Mouse (Mus musculus) G1E-ER4 (cell line): ENCODE data around the gene Pinlyp. TPM values are rescaled to one million over a fixed set of nuclear protein-coding genes. Genes with fewer than 3 reads are reported as not detected.

Experiments used
- GATA1 ChIP-seq: IDR thresholded peaks from one replicate; pipeline ENCODE4 v1.8.0; 2012; ENCODE audit warnings: low read length, inconsistent platforms
- polyA plus RNA-seq: library from polyadenylated mRNA; stranded (reverse); fragments of >175 nt; gene quantifications from 2 replicates; pipeline ENCODE4 v1.2.3, GENCODE M21; 2012

The Pinlyp gene
- not detected in 2 replicates for polyA plus RNA-seq

- TF ChIP-seq GATA1, result no peak
These were observed at the start of gene Pinlyp, which contains the start of gene Xrcc1 for GRCm38 (mm10) chr7:24546068-24546614. TSS of gene Pinlyp (minus strand) at chr7:24546118. TSS of gene Xrcc1 (plus strand) at chr7:24546289.

- TF ChIP-seq GATA1, result no peak
These were observed 49.5 kb upstream of the Pinlyp start for GRCm38 (mm10) chr7:24595464-24595863.

GRCm38 (mm10) chr7:24594309-24594803 lies 48.4 kb upstream of the Pinlyp start:
- TF ChIP-seq GATA1, result no peak

GRCm38 (mm10) chr7:24593621-24594308 lies 47.8 kb upstream of the Pinlyp start:
- TF ChIP-seq GATA1, result no peak

GRCm38 (mm10) chr7:24592781-24593180 lies 46.9 kb upstream of the Pinlyp start:
- no peak for TF ChIP-seq GATA1

- no peak for TF ChIP-seq GATA1
These were observed 46.2 kb upstream of the Pinlyp start for GRCm38 (mm10) chr7:24592163-24592562.

GRCm38 (mm10) chr7:24591735-24592134 lies 45.8 kb upstream of the Pinlyp start:
- peak; percentile 50 for TF ChIP-seq GATA1

- no peak for TF ChIP-seq GATA1
These were observed 42.4 kb upstream of the Pinlyp start for GRCm38 (mm10) chr7:24588336-24588735.

GRCm38 (mm10) chr7:24587330-24588105 lies 41.6 kb upstream of the Pinlyp start, which contains the start of the genes Ethe1 and Zfp575:
TSS of gene Ethe1 (plus strand) at chr7:24587543.
TSS of gene Zfp575 (minus strand) at chr7:24587641.
- no peak for TF ChIP-seq GATA1

GRCm38 (mm10) chr7:24586828-24587227 lies 40.9 kb upstream of the Pinlyp start:
- TF ChIP-seq GATA1, result no peak

- TF ChIP-seq GATA1, result no peak
These were observed 40.1 kb upstream of the Pinlyp start for GRCm38 (mm10) chr7:24585995-24586394.

- TF ChIP-seq GATA1, result no peak
These were observed 39.0 kb upstream of the Pinlyp start for GRCm38 (mm10) chr7:24584876-24585275.

GRCm38 (mm10) chr7:24577811-24578210 lies 31.9 kb upstream of the Pinlyp start:
- TF ChIP-seq GATA1, result no peak

GRCm38 (mm10) chr7:24574224-24574796 lies 28.4 kb upstream of the Pinlyp start:
- no peak for TF ChIP-seq GATA1

- no peak for TF ChIP-seq GATA1
These were observed 26.5 kb upstream of the Pinlyp start for GRCm38 (mm10) chr7:24572455-24572854.

- TF ChIP-seq GATA1, result no peak
These were observed 25.2 kb upstream of the Pinlyp start for GRCm38 (mm10) chr7:24571071-24571470.

GRCm38 (mm10) chr7:24568512-24568911 lies 22.6 kb upstream of the Pinlyp start:
- TF ChIP-seq GATA1, result no peak
